8 mouse cellular contexts compared by ENCODE assay signal in genomic region chr4:118179467-118180300, GRCm38 (mm10). TPM values are rescaled to one million over a fixed set of nuclear protein-coding genes. Genes with fewer than 3 reads are reported as not detected.
A peak's percentile ranks its signal among the peaks of the same experiment; 100 is the strongest.
DNase-seq lines count a peak whose midpoint lies in the region; ATAC-seq lines count a peak whose summit lies in the region.

TSS of gene Kdm4a (minus strand) at chr4:118180043.

- H3K27ac ChIP-seq in intestine, embryonic 14.5 days (ENCODE audit: low read depth) = peak within 1 kb of the TSS; percentile 93

- H3K9me3 ChIP-seq in intestine, embryonic 14.5 days (ENCODE audit: control insufficient read depth, low read length) = no peaks in the 10 kb centered on the region

- H3K9ac ChIP-seq in intestine, embryonic 14.5 days (ENCODE audit: low read length) = peak within 1 kb of the TSS; percentile 72

- H3K4me3 ChIP-seq in intestine, embryonic 14.5 days (ENCODE audit: low read depth, low read length) = peak within 1 kb of the TSS; percentile 93

- WGBS in intestine, embryonic 14.5 days = under 1% methylated on average over 38 of the region's 38 CpGs

- peaks cover 28% of the 10 kb centered on the region for H3K36me3 ChIP-seq in intestine, embryonic 14.5 days (ENCODE audit: control insufficient read depth, insufficient read depth, low read length)

- no peaks in the 10 kb centered on the region for H3K27me3 ChIP-seq in intestine, embryonic 14.5 days (replicated peaks; ENCODE audit: control insufficient read depth, insufficient read depth, low read length)

- H3K4me2 ChIP-seq in intestine, embryonic 14.5 days (ENCODE audit: low read length) = peak within 1 kb of the TSS; percentile 82

- intact Hi-C loops in left cerebral cortex, postnatal 14 days (cut with DNase I) = no loop called here

- peak; percentile 100 for ATAC-seq in intestine, embryonic 14.5 days (replicated peaks; ENCODE audit: low FRiP score, low TSS enrichment, low read depth)

- DNase-seq in adrenal gland, adult 18-20 months (ENCODE audit: low spot score in 2 of 2) = peak; percentile 85 to 86
- DNase-seq in embryo, embryonic 11 days = peak; percentile 99
- DNase-seq in gastrocnemius, postnatal 25 days = peak; percentile 95
- peak; percentile 97 for DNase-seq in intestine, embryonic 14.5 days (ENCODE audit: low spot score)
- DNase-seq in left cerebral cortex, postnatal 14 days (ENCODE audit: low spot score in 2 of 2) = peak; percentile 95 to 98
- peak; percentile 99 for DNase-seq in mesoderm, embryonic 11.5 days (ENCODE audit: low read depth, low spot score)
- DNase-seq in right cerebral cortex, postnatal 36 days (ENCODE audit: low spot score in 2 of 2) = peak; percentile 92 to 97
- peak; percentile 97 for DNase-seq in yolk sac, embryonic 10.5 days (ENCODE audit: low spot score)

- peaks cover 11% of the 10 kb centered on the region for H3K4me1 ChIP-seq in intestine, embryonic 14.5 days (replicated peaks; ENCODE audit: control insufficient read depth, insufficient read depth, low read length)

RNA-seq across cellular contexts. Expression of gene Kdm4a, which starts in this region (rescaled TPM):
- 10 to 100 TPM; 30.3 to 35.6 TPM for total RNA-seq in adrenal gland, adult 18-20 months (2021)
- total RNA-seq in gastrocnemius, postnatal 25 days (2021) = 10 to 100 TPM; 14.7 to 20.9 TPM
- 34.1 and 38.6 TPM in 2 replicates for polyA plus RNA-seq in intestine, embryonic 14.5 days (2014; fragmentation: Nextera tagmentation; extraction: Ambion mirVana)
- total RNA-seq in left cerebral cortex, postnatal 14 days (2021) = 10 to 100 TPM; 46.2 to 49.5 TPM

Comparison
In these comparisons a context has a peak if more than half of its experiments do, and no peak if none do; other contexts are left out.
1. Peak in every context shown above with its lines: DNase-seq, ATAC-seq, H3K4me3 ChIP-seq and H3K27ac ChIP-seq.